Mouse (Mus musculus) myocyte (in vitro differentiated cells): ENCODE measurements around the gene Harbi1.

Experiments
- CEBPB ChIP-seq: IDR thresholded peaks from 2 replicates; pipeline ENCODE4 v1.6.1; 2011; ENCODE audit warnings: mild to moderate bottlenecking, moderate library complexity; ENCODE audit not compliant: poor library complexity, insufficient read depth, severe bottlenecking
- E2F4 ChIP-seq: IDR thresholded peaks from one replicate; pipeline ENCODE4 v1.6.1; 2011; ENCODE audit warnings: mild to moderate bottlenecking, control low read depth, moderate library complexity; ENCODE audit not compliant: insufficient read depth
- MAX ChIP-seq: IDR thresholded peaks from one replicate; pipeline ENCODE4 v1.6.1; 2011; ENCODE audit warnings: low read depth, mild to moderate bottlenecking, control low read depth
- MYOD1 ChIP-seq, 3 experiments: IDR thresholded peaks; one replicate each; pipeline ENCODE4 v1.6.1; 2011; ENCODE audit warnings: control low read depth in 2 of 3, low read depth in 2 of 3, mild to moderate bottlenecking in 2 of 3, moderate library complexity in 1 of 3; ENCODE audit not compliant: insufficient read length in 2 of 3, control insufficient read depth in 1 of 3
- MYOG ChIP-seq, 3 experiments: IDR thresholded peaks; one replicate each; pipeline ENCODE4 v1.6.1; 2011; ENCODE audit warnings: control low read depth in 2 of 3, low read depth in 2 of 3, mild to moderate bottlenecking in 2 of 3; ENCODE audit not compliant: insufficient read length in 2 of 3, control insufficient read depth in 1 of 3, insufficient read depth in 1 of 3
- POLR2A ChIP-seq: IDR thresholded peaks from one replicate; pipeline ENCODE4 v1.6.1; 2011; ENCODE audit warnings: low read depth, mild to moderate bottlenecking, control low read depth, moderate library complexity; ENCODE audit not compliant: insufficient read length
- POLR2AphosphoS2 ChIP-seq: IDR thresholded peaks from one replicate; pipeline ENCODE4 v1.6.1; 2011; ENCODE audit warnings: low read depth, control low read depth; ENCODE audit not compliant: insufficient read length
- REST ChIP-seq: IDR thresholded peaks from one replicate; pipeline ENCODE4 v1.6.1; 2011; ENCODE audit warnings: mild to moderate bottlenecking, control low read depth, moderate library complexity; ENCODE audit not compliant: insufficient read depth, insufficient read length
- SRF ChIP-seq: IDR thresholded peaks from one replicate; pipeline ENCODE4 v1.6.1; 2011; ENCODE audit warnings: low read depth; ENCODE audit not compliant: control insufficient read depth, insufficient read length
- USF1 ChIP-seq: IDR thresholded peaks from one replicate; pipeline ENCODE4 v1.6.1; 2011; ENCODE audit warnings: low read depth, mild to moderate bottlenecking, control low read depth, moderate library complexity

GRCm38 (mm10) chr2:91723951-91724350, 13.3 kb downstream of the Harbi1 start:
- TF ChIP-seq USF1, result no peak
- TF ChIP-seq POLR2A, result no peak
- TF ChIP-seq MYOG (IDR thresholded peaks at IDR 0.05; ENCODE audit: control insufficient read depth in 1 of 3, insufficient read depth in 1 of 3, insufficient read length in 2 of 3, low read depth in 2 of 3), result no peak
- no peak for TF ChIP-seq E2F4
- TF ChIP-seq MYOD1 (IDR thresholded peaks at IDR 0.05; ENCODE audit: control insufficient read depth in 1 of 3, insufficient read length in 2 of 3, low read depth in 2 of 3), result no peak
- no peak for TF ChIP-seq REST
- TF ChIP-seq POLR2AphosphoS2, result no peak
- no peak for TF ChIP-seq SRF
- TF ChIP-seq MAX, result no peak
- TF ChIP-seq CEBPB, result no peak
